Mouse (Mus musculus) spleen, adult 2 months (tissue): ENCODE results near the gene Sptbn2. TPM values are rescaled to one million over a fixed set of nuclear protein-coding genes. Genes with fewer than 3 reads are reported as not detected.

Source experiments
- DNase-seq, 2 experiments: peaks; one replicate each; pipeline versions ENCODE4 v3.0.0 to v3.0.0-alpha.2; 2012 to 2021; ENCODE audit warnings: low spot score in 2 of 2, low read depth in 1 of 2
- H3K27ac ChIP-seq: fragments of 200-500 bp; 2 replicates; pipeline ENCODE4 v1.5.1; 2012; ENCODE audit warnings: low read length, inconsistent platforms; ENCODE audit not compliant: insufficient read depth
- H3K27me3 ChIP-seq: fragments of 200-500 bp; 2 replicates; pipeline ENCODE4 v1.6.1; 2012; ENCODE audit warnings: mild to moderate bottlenecking, moderate library complexity, low read length, inconsistent platforms; ENCODE audit not compliant: control insufficient read depth, insufficient read depth
- H3K36me3 ChIP-seq: fragments of 200-500 bp; 2 replicates; pipeline ENCODE4 v1.6.1; 2012; ENCODE audit warnings: mild to moderate bottlenecking, low read length, inconsistent platforms; ENCODE audit not compliant: control insufficient read depth, insufficient read depth
- H3K4me1 ChIP-seq: fragments of 200-500 bp; 2 replicates; pipeline ENCODE4 v1.6.1; 2011; ENCODE audit warnings: inconsistent platforms; ENCODE audit not compliant: control insufficient read depth, insufficient read depth, insufficient read length
- H3K4me3 ChIP-seq: fragments of 200-500 bp; 2 replicates; pipeline ENCODE4 v1.5.1; 2011; ENCODE audit warnings: mild to moderate bottlenecking, inconsistent platforms; ENCODE audit not compliant: insufficient read depth, insufficient read length; ENCODE audit errors: extremely low read depth
- CTCF ChIP-seq: fragments of 200-500 bp; IDR thresholded peaks from 2 replicates; pipeline ENCODE4 v1.5.1; 2011; ENCODE audit warnings: mild to moderate bottlenecking, inconsistent platforms; ENCODE audit not compliant: insufficient read depth, insufficient read length, insufficient replicate concordance; ENCODE audit errors: extremely low read depth
- POLR2A ChIP-seq: fragments of 200-500 bp; IDR thresholded peaks from 2 replicates; pipeline ENCODE4 v1.6.1; 2011; ENCODE audit warnings: low read depth, low read length, inconsistent platforms
- WGBS: fragments of 180-500 bp; shearing (Covaris S2); methylation state at CpG from one replicate; pipeline ENCODE4 v1.1.7; 2018; 5-methylcytosine and 5-hydroxymethylcytosine counted together
- polyA plus RNA-seq: library from polyadenylated mRNA; depleted of rRNA; stranded (reverse); fragments of >200 nt; gene quantifications from 2 replicates; pipeline ENCODE4 v1.2.3, GENCODE M21; 2012

Gene Sptbn2
- polyA plus RNA-seq, 1 experiment, result 0.16 TPM

DNA sequence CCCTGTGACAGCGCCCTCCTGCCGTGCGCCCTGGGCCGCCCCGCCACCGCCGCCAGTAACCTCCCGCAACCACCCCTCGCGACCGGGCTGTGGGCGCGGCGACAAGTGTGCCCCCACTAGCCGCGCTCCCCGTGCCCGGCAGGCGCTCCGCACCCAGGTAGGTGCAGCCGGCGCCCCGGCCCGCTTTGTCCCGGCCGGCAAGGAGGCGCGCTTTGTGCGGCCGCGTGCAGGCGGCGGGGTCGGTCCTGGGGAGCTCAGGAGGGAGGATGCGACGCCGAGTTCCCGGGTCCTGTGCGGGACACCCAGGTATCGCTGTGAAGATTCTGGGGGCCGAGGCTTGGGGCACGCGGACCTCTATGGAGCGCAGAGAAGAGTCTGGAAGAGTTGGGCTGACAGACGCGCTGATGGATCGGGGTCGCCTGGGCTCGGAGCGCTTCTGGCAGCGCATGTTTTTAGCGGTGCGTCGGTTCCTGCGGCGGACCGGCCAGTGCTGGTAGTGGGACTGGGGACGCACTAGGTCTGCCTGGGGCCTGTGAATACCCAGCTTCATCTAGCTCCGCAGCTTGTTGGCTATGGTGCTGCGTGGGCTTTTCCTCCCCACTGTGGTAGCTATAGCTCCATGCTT is 1.3 kb downstream of the Sptbn2 start:
- H3K27me3 ChIP-seq, result peaks cover 12% of the 10 kb centered on the region

GRCm38 (mm10) chr19:4712781-4713526 is 2.0 kb downstream of the Sptbn2 start:
- DNase-seq, result no peak
- Histone ChIP-seq H3K27me3 (peaks cover 12% of the 10 kb centered on the region), H3K4me3 (no peak overlapping the region), H3K27ac (no peak overlapping the region), H3K36me3 (no peaks in the 10 kb centered on the region), H3K4me1 (no peaks in the 10 kb centered on the region)
- TF ChIP-seq POLR2A (no peak), CTCF (no peak)
- WGBS, result 22% methylated on average over 13 of the region's 13 CpGs

More for the DNA sequence above, 1.3 kb downstream of the Sptbn2 start:
- H3K27ac ChIP-seq, result no peak overlapping the region
- no peak for DNase-seq
- no peak overlapping the region for H3K4me3 ChIP-seq
- no peaks in the 10 kb centered on the region for H3K36me3 ChIP-seq
- WGBS, result 2% methylated on average over 60 of the region's 60 CpGs
- TF ChIP-seq CTCF, result no peak
- TF ChIP-seq POLR2A, result no peak
- no peaks in the 10 kb centered on the region for H3K4me1 ChIP-seq

GRCm38 (mm10) chr19:4713886-4714285 is 2.9 kb downstream of the Sptbn2 start:
- Histone ChIP-seq H3K27me3 (peaks cover 12% of the 10 kb centered on the region), H3K36me3 (no peaks in the 10 kb centered on the region), H3K4me3 (no peak overlapping the region), H3K27ac (no peak overlapping the region), H3K4me1 (peaks cover 2% of the 10 kb centered on the region; the same call in 1 of the 2 replicates)
- TF ChIP-seq CTCF, result no peak
- no peak for DNase-seq
- 81% methylated on average over 3 of the region's 3 CpGs for WGBS

- Histone ChIP-seq H3K36me3 (no peaks in the 10 kb centered on the region), H3K27ac (no peak overlapping the region), H3K4me1 (peaks cover 2% of the 10 kb centered on the region; the same call in 1 of the 2 replicates), H3K27me3 (peaks cover 8% of the 10 kb centered on the region), H3K4me3 (no peak overlapping the region)
- TF ChIP-seq CTCF (no peak), POLR2A (no peak)
- no peak for DNase-seq
- WGBS, result 89% methylated on average over 14 of the region's 14 CpGs
Observed at GRCm38 (mm10) chr19:4716756-4717155, 5.8 kb downstream of the Sptbn2 start.

DNA sequence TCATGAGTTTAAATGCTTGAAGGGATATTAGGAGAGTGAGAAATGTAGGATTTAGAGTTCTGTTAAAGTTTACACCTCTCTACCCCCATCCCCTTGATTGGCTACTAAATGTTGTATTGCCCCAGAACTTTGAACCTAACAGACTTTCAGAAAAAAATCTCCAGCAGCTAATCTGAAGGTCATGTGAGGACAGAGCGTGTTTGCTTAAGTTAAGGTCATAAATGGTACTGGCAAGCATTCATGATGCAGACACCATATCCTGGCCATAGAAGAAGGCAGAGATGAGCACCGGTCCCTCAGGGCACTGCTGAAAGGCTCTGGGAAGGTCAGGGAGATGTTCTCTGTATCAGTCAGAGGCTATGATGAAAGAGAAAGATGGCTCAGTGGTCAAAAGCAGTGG is 6.3 kb downstream of the Sptbn2 start:
- TF ChIP-seq CTCF (no peak), POLR2A (no peak)
- peaks cover 3% of the 10 kb centered on the region; the same call in 1 of the 2 replicates for H3K27me3 ChIP-seq
- no peak overlapping the region for H3K4me3 ChIP-seq
- H3K36me3 ChIP-seq, result no peaks in the 10 kb centered on the region
- no peak for DNase-seq
- H3K27ac ChIP-seq, result no peak overlapping the region
- WGBS, result 96% methylated on average over 2 of the region's 2 CpGs
- peaks cover 2% of the 10 kb centered on the region; the same call in 1 of the 2 replicates for H3K4me1 ChIP-seq

DNA sequence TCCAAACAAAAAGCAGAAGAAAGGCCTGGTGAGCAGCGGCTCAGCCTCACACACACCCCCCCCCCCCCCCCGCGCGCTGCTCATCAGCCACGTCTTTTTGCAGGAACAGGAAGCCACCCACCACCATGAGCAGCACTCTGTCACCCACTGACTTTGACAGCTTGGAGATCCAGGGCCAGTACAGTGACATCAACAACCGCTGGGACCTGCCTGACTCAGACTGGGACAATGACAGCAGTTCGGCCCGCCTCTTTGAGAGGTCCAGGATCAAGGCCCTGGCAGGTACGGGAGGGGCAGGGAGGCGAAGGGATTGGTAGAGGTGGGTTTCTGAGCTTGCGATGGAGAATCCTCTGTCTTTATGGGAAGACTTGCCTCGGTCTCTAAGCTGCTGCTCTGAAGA is 7.7 kb downstream of the Sptbn2 start:
- no peak for TF ChIP-seq CTCF
- TF ChIP-seq POLR2A, result no peak
- Histone ChIP-seq H3K36me3 (no peaks in the 10 kb centered on the region), H3K4me3 (no peak overlapping the region), H3K27me3 (peaks cover 2% of the 10 kb centered on the region; the same call in 1 of the 2 replicates), H3K4me1 (peaks cover 2% of the 10 kb centered on the region; the same call in 1 of the 2 replicates), H3K27ac (no peak overlapping the region)
- 24% methylated on average over 11 of the region's 12 CpGs for WGBS
- DNase-seq, result no peak

DNA sequence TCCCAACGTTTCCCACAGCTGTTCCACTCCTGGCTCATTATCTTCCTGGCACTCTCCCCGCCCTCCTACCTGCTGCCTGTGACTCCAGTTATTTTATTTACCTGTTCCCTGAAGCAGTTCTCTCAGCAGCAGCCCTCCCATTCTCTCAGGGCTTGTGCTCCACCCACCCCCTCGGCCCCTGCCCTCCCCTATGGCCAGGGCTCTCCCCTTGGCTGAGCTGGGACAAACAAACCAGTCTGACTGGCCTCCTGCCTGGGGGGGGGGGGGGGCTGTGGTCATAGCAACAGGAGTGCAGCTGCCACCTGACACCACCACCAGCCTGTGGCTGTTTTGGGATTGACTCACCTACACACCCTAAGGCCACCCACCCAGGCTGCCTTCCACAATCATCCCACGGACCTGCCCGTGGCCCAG is 8.4 kb downstream of the Sptbn2 start:
- TF ChIP-seq POLR2A (no peak), CTCF (no peak)
- no peak overlapping the region for H3K27ac ChIP-seq
- H3K27me3 ChIP-seq, result peaks cover 2% of the 10 kb centered on the region; the same call in 1 of the 2 replicates
- H3K4me1 ChIP-seq, result peaks cover 2% of the 10 kb centered on the region; the same call in 1 of the 2 replicates
- no peak for DNase-seq
- no peak overlapping the region for H3K4me3 ChIP-seq
- H3K36me3 ChIP-seq, result no peaks in the 10 kb centered on the region
- WGBS, result 77% methylated on average over 5 of the region's 5 CpGs
